Mouse (Mus musculus) ES-E14 (cell line): ENCODE measurements at regions not wholly inside any gene's neighbourhood (a gene's known extent, or its start where the extent isn't known, plus 50 kb on each side); places are given as distances from the start of the nearest gene placed in this dataset.

Experiments
- CHD2 ChIP-seq: IDR thresholded peaks from 2 replicates; pipeline ENCODE4 v1.6.1; 2014; ENCODE audit warnings: mild to moderate bottlenecking, low read depth, low read length, inconsistent platforms
- HCFC1 ChIP-seq: IDR thresholded peaks from 2 replicates; pipeline ENCODE4 v1.6.1; 2012; ENCODE audit warnings: low read length, inconsistent platforms, borderline replicate concordance; ENCODE audit not compliant: insufficient read depth
- MAFK ChIP-seq: IDR thresholded peaks from 2 replicates; pipeline ENCODE4 v1.6.1; 2014; ENCODE audit warnings: mild to moderate bottlenecking, low read depth, low read length, inconsistent platforms; ENCODE audit not compliant: insufficient read depth

- TF ChIP-seq MAFK (no peak), HCFC1 (no peak), CHD2 (no peak)
These were observed 216.8 kb downstream of the Gm826 start for GRCm38 (mm10) chr2:160117148-160117547.
